Mouse (Mus musculus): ENCODE data around the gene Cdc42bpg.

- TF ChIP-seq CTCF (IDR thresholded peaks at IDR 0.05; ENCODE audit: low read depth, low read length) (no peak), EP300 (IDR thresholded peaks at IDR 0.05; ENCODE audit: insufficient read depth, low read depth, low read length) (0 out of 2 replicates have a peak, but pooled peaks have one; percentile 46), POLR2A (IDR thresholded peaks at IDR 0.05; ENCODE audit: insufficient read depth, low read length) (no peak)
Measured at GRCm38 (mm10) chr19:6321786-6322621, 15.7 kb downstream of the Cdc42bpg start.

Data from ES-Bruce4 (cell line).